Mouse (Mus musculus) lung, adult 2 months (tissue): ENCODE data around the gene Ccr4.

ENCODE experiments used
- CTCF ChIP-seq: fragments of 200-500 bp; IDR thresholded peaks from 2 replicates; pipeline ENCODE4 v1.5.1; 2011; ENCODE audit warnings: mild to moderate bottlenecking, low read length, control low read depth; ENCODE audit not compliant: insufficient read depth
- POLR2A ChIP-seq: fragments of 200-500 bp; IDR thresholded peaks from 2 replicates; pipeline ENCODE4 v1.6.1; 2011; ENCODE audit warnings: low read depth, mild to moderate bottlenecking, control low read depth, low read length, borderline replicate concordance; ENCODE audit errors: extremely low read depth

- no peak for TF ChIP-seq CTCF
- no peak for TF ChIP-seq POLR2A
Measured at GRCm38 (mm10) chr9:114462569-114462968, 42.1 kb downstream of the Ccr4 start.
